ENCODE assay signal across 8 mouse cellular contexts in genomic region chr7:116608350-116609085, GRCm38 (mm10).
DNase-seq lines count a peak whose midpoint lies in the region; ATAC-seq and TF ChIP-seq lines count a peak whose summit lies in the region.

No protein-coding gene starts in this region.

- 26% methylated on average over 15 of the region's 15 CpGs for WGBS in intestine, postnatal 0 days
- WGBS in stomach, embryonic 15.5 days: 24% methylated on average over 15 of the region's 15 CpGs

- H3K27ac ChIP-seq in intestine, postnatal 0 days (ENCODE audit: low read depth, low read length): no peak overlapping the region
- no peak overlapping the region for H3K27ac ChIP-seq in stomach, embryonic 15.5 days

- H3K9me3 ChIP-seq in intestine, postnatal 0 days (ENCODE audit: control insufficient read depth): no peaks in the 10 kb centered on the region
- H3K9me3 ChIP-seq in stomach, embryonic 15.5 days: no peaks in the 10 kb centered on the region

- H3K9ac ChIP-seq in intestine, postnatal 0 days (ENCODE audit: low read depth, low read length): no peak overlapping the region
- no peak overlapping the region for H3K9ac ChIP-seq in stomach, embryonic 15.5 days

- H3K4me2 ChIP-seq in intestine, postnatal 0 days (replicated peaks; ENCODE audit: low read depth): peak overlapping the region; percentile 63
- H3K4me2 ChIP-seq in stomach, embryonic 15.5 days: peak overlapping the region; percentile 60

- no peaks in the 10 kb centered on the region for H3K36me3 ChIP-seq in intestine, postnatal 0 days (ENCODE audit: control insufficient read depth, insufficient read depth)
- no peaks in the 10 kb centered on the region for H3K36me3 ChIP-seq in stomach, embryonic 15.5 days

- no peaks in the 10 kb centered on the region for H3K27me3 ChIP-seq in intestine, postnatal 0 days (replicated peaks; ENCODE audit: control insufficient read depth, insufficient read depth, low read length)
- no peaks in the 10 kb centered on the region for H3K27me3 ChIP-seq in stomach, embryonic 15.5 days (replicated peaks)

- H3K4me1 ChIP-seq in intestine, postnatal 0 days (replicated peaks; ENCODE audit: control insufficient read depth, insufficient read depth, low read length): no peaks in the 10 kb centered on the region
- H3K4me1 ChIP-seq in stomach, embryonic 15.5 days: 0 out of 2 replicates have a peak, but pooled peaks cover 5% of the 10 kb centered on the region

- peak; percentile 49 for DNase-seq in urinary bladder, postnatal 25 days (ENCODE audit: low spot score)
- no peak for DNase-seq in urinary bladder, adult 2 months (ENCODE audit: low spot score)
- peak; percentile 53 to 64 for DNase-seq in cerebellum, postnatal 36 days
- DNase-seq in liver: peak; percentile 67

- peak; percentile 83 for TF ChIP-seq CTCF in intestine, postnatal 0 days (IDR thresholded peaks at IDR 0.05; ENCODE audit: low read depth)

- ATAC-seq in granulocyte monocyte progenitor cell, adult 5-6 weeks (replicated peaks; ENCODE audit: poor library complexity, severe bottlenecking): peak; percentile 69
- peak; percentile 9; the same call in 1 of the 2 replicates for ATAC-seq in intestine, postnatal 0 days
- ATAC-seq in monocyte, adult 5-6 weeks (replicated peaks; ENCODE audit: insufficient number of reproducible peaks, low FRiP score, low TSS enrichment, poor library complexity, severe bottlenecking): peak; percentile 23; the same call in 1 of the 2 replicates
- peak; percentile 53; the same call in 1 of the 2 replicates for ATAC-seq in stomach, embryonic 15.5 days (ENCODE audit: insufficient read depth, low FRiP score, low read depth)

- H3K4me3 ChIP-seq in intestine, postnatal 0 days (ENCODE audit: low read depth, low read length): peak overlapping the region; percentile 26
- H3K4me3 ChIP-seq in stomach, embryonic 15.5 days (replicated peaks): peak overlapping the region; percentile 31

Comparison
In these comparisons a context has a peak if more than half of its experiments do, and no peak if none do; other contexts are left out.
1. ATAC-seq: peak in every context shown above with its lines; median percentile 69 in granulocyte monocyte progenitor cell, adult 5-6 weeks; 53 in stomach, embryonic 15.5 days; 23 in monocyte, adult 5-6 weeks; 9 in intestine, postnatal 0 days.